ENCODE assay signal across 26 mouse cellular contexts in the genomic region with DNA sequence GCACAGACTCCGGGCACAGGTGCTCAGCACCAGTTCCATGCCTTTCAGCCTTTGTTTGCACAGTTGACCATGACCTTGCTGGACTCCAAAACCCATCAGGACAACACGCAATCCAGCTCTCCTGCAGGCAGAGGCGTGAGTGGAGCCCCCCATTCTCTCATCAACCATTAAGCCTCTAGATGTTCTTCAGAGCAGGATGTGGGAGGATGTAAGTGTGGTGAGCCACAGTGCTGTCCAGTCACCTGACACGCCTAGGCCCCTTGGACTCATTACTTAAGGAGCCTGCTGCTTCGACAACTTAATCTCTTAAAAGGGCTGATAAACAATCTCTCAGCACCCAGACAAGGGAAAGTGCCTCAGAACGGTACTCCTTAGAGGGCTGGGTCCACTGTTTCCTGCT. TPM values are rescaled to one million over a fixed set of nuclear protein-coding genes. Genes with fewer than 3 reads are reported as not detected.
DNase-seq lines count a peak whose midpoint lies in the region; ATAC-seq and TF ChIP-seq lines count a peak whose summit lies in the region.
"Had no signal": no experiment of that assay in that cellular context is flagged by ENCODE, and none has a peak within 500 bp of the region (broad histone marks: within the 10 kb centered on the region; RNA-seq: fewer than 3 reads in every experiment).

No protein-coding gene starts in this region.

- H3K4me1 ChIP-seq in stomach, embryonic 16.5 days (ENCODE audit: control insufficient read depth, insufficient read depth, low read length) = peaks cover 15% of the 10 kb centered on the region
- peaks cover 3% of the 10 kb centered on the region; the same call in 1 of the 2 replicates for H3K4me1 ChIP-seq in stomach, postnatal 0 days (replicated peaks; ENCODE audit: control insufficient read depth, insufficient read depth)
- H3K4me1 ChIP-seq in G1E (ENCODE audit: insufficient read depth, low read depth, low read length) = peaks cover 5% of the 10 kb centered on the region; the same call in 1 of the 2 replicates
- no peaks in the 10 kb centered on the region for H3K4me1 ChIP-seq in midbrain, postnatal 0 days (ENCODE audit: insufficient read depth, low read length)

- H3K9me3 ChIP-seq in stomach, embryonic 16.5 days (replicated peaks; ENCODE audit: control insufficient read depth, low read length) = no peaks in the 10 kb centered on the region
- no peaks in the 10 kb centered on the region for H3K9me3 ChIP-seq in stomach, postnatal 0 days (ENCODE audit: control insufficient read depth, low read length)
- H3K9me3 ChIP-seq in G1E (replicated peaks) = no peaks in the 10 kb centered on the region
- H3K9me3 ChIP-seq in midbrain, postnatal 0 days (ENCODE audit: low read length) = no peaks in the 10 kb centered on the region
- H3K9me3 ChIP-seq: embryonic facial prominence, embryonic 13.5 days; embryonic facial prominence, embryonic 15.5 days; forebrain, embryonic 10.5 days; forebrain, embryonic 12.5 days had no signal

- H3K27ac ChIP-seq in stomach, embryonic 16.5 days (ENCODE audit: low read length) = peak overlapping the region; percentile 16; the same call in 1 of the 2 replicates
- no peak overlapping the region for H3K27ac ChIP-seq in stomach, postnatal 0 days (replicated peaks)
- no peak overlapping the region for H3K27ac ChIP-seq in midbrain, postnatal 0 days (ENCODE audit: low read depth, low read length)
- H3K27ac ChIP-seq: embryonic facial prominence, embryonic 13.5 days; embryonic facial prominence, embryonic 15.5 days; forebrain, embryonic 10.5 days; forebrain, embryonic 12.5 days had no signal

- 49% methylated on average over 6 of the region's 6 CpGs for WGBS in stomach, embryonic 16.5 days
- WGBS in stomach, postnatal 0 days = 52% methylated on average over 6 of the region's 6 CpGs
- WGBS in midbrain, postnatal 0 days = 78% methylated on average over 6 of the region's 6 CpGs

- no peak overlapping the region for H3K4me2 ChIP-seq in stomach, embryonic 16.5 days (ENCODE audit: low read depth, low read length)
- H3K4me2 ChIP-seq in stomach, postnatal 0 days (replicated peaks; ENCODE audit: low read depth) = no peak overlapping the region
- H3K4me2 ChIP-seq in midbrain, postnatal 0 days (ENCODE audit: low read depth, low read length, poor library complexity, severe bottlenecking) = no peak overlapping the region
- H3K4me2 ChIP-seq: embryonic facial prominence, embryonic 13.5 days; embryonic facial prominence, embryonic 15.5 days; forebrain, embryonic 12.5 days had no signal

- no peak overlapping the region for H3K4me3 ChIP-seq in stomach, embryonic 16.5 days (replicated peaks; ENCODE audit: low read length)
- no peak overlapping the region for H3K4me3 ChIP-seq in stomach, postnatal 0 days (ENCODE audit: low read depth, low read length)
- no peak overlapping the region for H3K4me3 ChIP-seq in G1E (ENCODE audit: low read depth, low read length)
- H3K4me3 ChIP-seq in midbrain, postnatal 0 days (ENCODE audit: low read depth, low read length) = no peak overlapping the region
- H3K4me3 ChIP-seq: embryonic facial prominence, embryonic 13.5 days; embryonic facial prominence, embryonic 15.5 days; erythroblast, embryonic 14.5 days; forebrain, embryonic 10.5 days; forebrain, embryonic 12.5 days had no signal

- TF ChIP-seq CTCF in stomach, postnatal 0 days (IDR thresholded peaks at IDR 0.05; ENCODE audit: low read depth) = no peak
- TF ChIP-seq CTCF in G1E (IDR thresholded peaks at IDR 0.05; ENCODE audit: low read depth, low read length) = no peak
- no peak for TF ChIP-seq CTCF in midbrain, postnatal 0 days (IDR thresholded peaks at IDR 0.05)

- ATAC-seq in stomach, embryonic 16.5 days (ENCODE audit: insufficient read depth, low FRiP score) = no peak
- ATAC-seq in stomach, postnatal 0 days (ENCODE audit: low FRiP score, low TSS enrichment) = no peak
- 0 out of 2 replicates have a peak, but pooled peaks have one; percentile 19 for ATAC-seq in G1E (ENCODE audit: extremely low read depth, insufficient number of reproducible peaks, low FRiP score, poor library complexity, severe bottlenecking)
- ATAC-seq in midbrain, postnatal 0 days (ENCODE audit: low FRiP score) = no peak
- ATAC-seq: activated CD4-positive, CD25-positive, alpha-beta regulatory T cell, adult 4 months; CD4-positive, CD25-positive, alpha-beta regulatory T cell, adult 4 months; forebrain, embryonic 14.5 days; forebrain, embryonic 16.5 days; Patski had no signal

- H3K27me3 ChIP-seq in stomach, embryonic 16.5 days (ENCODE audit: control insufficient read depth, insufficient read depth, low read length) = no peaks in the 10 kb centered on the region
- H3K27me3 ChIP-seq in stomach, postnatal 0 days (ENCODE audit: control insufficient read depth, insufficient read depth, low read length) = no peaks in the 10 kb centered on the region
- H3K27me3 ChIP-seq in G1E (ENCODE audit: insufficient read depth, low read length) = peaks cover 38% of the 10 kb centered on the region
- H3K27me3 ChIP-seq in midbrain, postnatal 0 days (ENCODE audit: insufficient read depth, low read length) = no peaks in the 10 kb centered on the region
- H3K27me3 ChIP-seq: embryonic facial prominence, embryonic 15.5 days; Patski had no signal

- no peak overlapping the region for H3K9ac ChIP-seq in stomach, embryonic 16.5 days (ENCODE audit: low read length)
- no peak overlapping the region for H3K9ac ChIP-seq in stomach, postnatal 0 days (ENCODE audit: low read length)
- H3K9ac ChIP-seq in midbrain, postnatal 0 days (replicated peaks; ENCODE audit: low read length, poor library complexity, severe bottlenecking) = no peak overlapping the region
- H3K9ac ChIP-seq: embryonic facial prominence, embryonic 13.5 days; embryonic facial prominence, embryonic 15.5 days; forebrain, embryonic 12.5 days had no signal

- H3K36me3 ChIP-seq in stomach, embryonic 16.5 days (ENCODE audit: control insufficient read depth, insufficient read depth, low read length) = no peaks in the 10 kb centered on the region
- H3K36me3 ChIP-seq in stomach, postnatal 0 days (ENCODE audit: control insufficient read depth, insufficient read depth, low read length) = no peaks in the 10 kb centered on the region
- H3K36me3 ChIP-seq in G1E (replicated peaks) = no peaks in the 10 kb centered on the region
- no peaks in the 10 kb centered on the region for H3K36me3 ChIP-seq in midbrain, postnatal 0 days (ENCODE audit: insufficient read depth, low read length)
- H3K36me3 ChIP-seq: embryonic facial prominence, embryonic 13.5 days; embryonic facial prominence, embryonic 15.5 days; forebrain, embryonic 10.5 days; forebrain, embryonic 12.5 days had no signal

- no peak for TF ChIP-seq EP300 in stomach, postnatal 0 days (optimal IDR thresholded peaks at IDR 0.05)

- no peak for DNase-seq in stomach, postnatal 0 days (ENCODE audit: low spot score)
- no peak for DNase-seq in G1E (ENCODE audit: low spot score)
- no peak for DNase-seq in midbrain, postnatal 0 days (ENCODE audit: low spot score)
- DNase-seq in adrenal gland, postnatal 4 days (ENCODE audit: low spot score in 2 of 2) = no peak
- DNase-seq: adrenal gland, adult 8-10 months; adrenal gland, postnatal 14 days; adrenal gland, postnatal 36 days; B cell, adult 2 months; cerebellum, adult 11 months; cerebellum, adult 18-20 months; cerebellum, adult 8-10 months; cerebellum, adult 9-11 months; cerebellum, postnatal 14 days; cerebellum, postnatal 36 days; embryo, embryonic 11 days had no signal

RNA-seq across cellular contexts. Expression of gene Creb3l1, which starts 1.7 kb away (rescaled TPM):
- 21.7 and 24.5 TPM in 2 replicates for polyA plus RNA-seq in stomach, embryonic 16.5 days (2015; fragmentation: Nextera tagmentation; extraction: Ambion mirVana)
- polyA plus RNA-seq in stomach, postnatal 0 days (2015; fragmentation: Nextera tagmentation; extraction: Ambion mirVana) = 13.2 and 15.6 TPM in 2 replicates
- 2.5 and 2.8 TPM in 2 replicates for total RNA-seq in G1E (2014; fragmentation: Nextera tagmentation)
- 1.4 and 1.5 TPM in 2 replicates for total RNA-seq in G1E (2017)
- polyA plus RNA-seq in G1E (2012) = 1.1 and 1.4 TPM in 2 replicates
- 3.2 TPM in 2 replicates for total RNA-seq in midbrain, postnatal 0 days (2014; rRNA removed)
- polyA plus RNA-seq in midbrain, postnatal 0 days (2015; fragmentation: Nextera tagmentation; extraction: Ambion mirVana) = 2.7 and 3.8 TPM in 2 replicates
- 10 to 100 TPM; 20.0 to 22.7 TPM for total RNA-seq in adrenal gland, postnatal 4 days (2021)

RNA-seq across cellular contexts. Expression of gene Dgkz, which starts 50.3 kb away (rescaled TPM):
- 34.9 and 38.3 TPM in 2 replicates for polyA plus RNA-seq in stomach, embryonic 16.5 days (2015; fragmentation: Nextera tagmentation; extraction: Ambion mirVana)
- 18.6 and 23.2 TPM in 2 replicates for polyA plus RNA-seq in stomach, postnatal 0 days (2015; fragmentation: Nextera tagmentation; extraction: Ambion mirVana)
- total RNA-seq in G1E (2014; fragmentation: Nextera tagmentation) = 290 and 308 TPM in 2 replicates
- total RNA-seq in G1E (2017) = 115 and 146 TPM in 2 replicates
- 403 and 416 TPM in 2 replicates for polyA plus RNA-seq in G1E (2012)
- total RNA-seq in midbrain, postnatal 0 days (2014; rRNA removed) = 99.8 and 144 TPM in 2 replicates
- 35.1 and 36.6 TPM in 2 replicates for polyA plus RNA-seq in midbrain, postnatal 0 days (2015; fragmentation: Nextera tagmentation; extraction: Ambion mirVana)
- total RNA-seq in adrenal gland, postnatal 4 days (2021) = 10 to 100 TPM; 91.3 to 98.4 TPM

Comparison
In these comparisons a context has a peak if more than half of its experiments do, and no peak if none do; other contexts are left out.
1. RNA of gene Dgkz, which starts 50.3 kb away (polyA plus RNA-seq): 403 to 416 TPM in G1E; 35.1 to 36.6 TPM in midbrain, postnatal 0 days, 34.9 to 38.3 TPM in stomach, embryonic 16.5 days and 18.6 to 23.2 TPM in stomach, postnatal 0 days; every median in the first group is over 10 times any median in the second.